Mouse (Mus musculus): ENCODE measurements around the gene Gm10428. TPM values are rescaled to one million over a fixed set of nuclear protein-coding genes. Genes with fewer than 3 reads are reported as not detected.

Gm10428 gene
- not detected for polyA plus RNA-seq (2014; fragmentation: Illumina TruSeq; extraction: RNeasy Lipid Tissue Mini Kit (QIAGEN cat#74804))

DNA sequence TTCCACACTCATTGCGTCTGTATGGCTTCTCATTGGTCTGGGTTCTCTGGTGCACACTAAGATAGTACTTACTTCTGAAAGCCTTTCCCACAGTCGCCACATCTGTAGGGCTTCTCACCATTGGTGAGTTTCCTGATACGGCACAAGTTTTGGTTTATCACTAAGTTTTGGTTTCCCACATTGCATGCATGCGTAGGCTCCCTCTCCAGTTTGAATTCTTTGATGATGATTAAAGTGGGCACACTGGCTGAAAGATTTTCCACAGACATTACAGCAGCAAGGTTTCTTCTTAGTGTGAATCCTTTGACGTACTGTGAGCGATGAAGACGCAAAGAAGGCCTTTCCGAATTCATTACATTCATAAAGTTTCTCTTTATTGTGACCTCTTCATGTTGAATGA is at the start of gene Gm10428:
Gene Gm10428 (plus strand): TSS at position 321 of the 400 bp plus-strand sequence.

DNA sequence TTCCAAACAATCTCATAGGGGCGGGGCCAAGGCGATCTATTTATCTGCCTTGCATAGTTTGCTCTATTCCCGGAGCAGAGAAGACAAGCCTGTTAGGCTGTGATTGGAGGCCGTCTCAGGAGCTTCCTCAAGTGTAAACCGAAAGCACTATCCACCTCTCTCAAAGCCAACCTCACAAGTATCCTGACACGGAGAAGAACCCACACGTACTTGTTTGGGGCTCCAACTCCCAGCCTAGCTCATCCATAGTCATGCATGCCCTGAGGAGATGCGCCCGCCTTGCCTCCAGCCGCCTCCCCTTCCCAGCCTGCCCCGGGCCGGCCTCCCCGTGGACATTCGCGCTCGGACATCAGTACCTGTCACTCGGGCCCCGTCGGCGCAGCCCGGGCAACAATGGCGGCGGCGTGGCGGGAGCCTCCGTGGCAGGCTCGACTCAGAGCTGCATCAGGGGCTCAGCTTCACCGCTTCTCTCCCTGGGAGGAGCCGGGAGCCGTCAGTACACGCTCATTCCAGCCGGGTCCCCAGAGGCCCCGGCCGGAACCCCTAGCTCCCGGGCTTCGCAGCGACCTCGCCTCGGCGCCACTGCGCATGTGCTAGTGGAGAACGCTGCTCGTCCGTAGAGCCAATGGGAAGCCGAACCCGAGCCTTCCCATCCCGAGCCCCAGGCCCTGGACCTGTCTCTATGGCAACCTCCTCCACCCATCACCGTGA is 21.4 kb upstream of the Gm10428 start, which contains the start of gene Zfp287:
Gene Zfp287 (minus strand): TSS at position 595 of the 711 bp plus-strand sequence.

DNA sequence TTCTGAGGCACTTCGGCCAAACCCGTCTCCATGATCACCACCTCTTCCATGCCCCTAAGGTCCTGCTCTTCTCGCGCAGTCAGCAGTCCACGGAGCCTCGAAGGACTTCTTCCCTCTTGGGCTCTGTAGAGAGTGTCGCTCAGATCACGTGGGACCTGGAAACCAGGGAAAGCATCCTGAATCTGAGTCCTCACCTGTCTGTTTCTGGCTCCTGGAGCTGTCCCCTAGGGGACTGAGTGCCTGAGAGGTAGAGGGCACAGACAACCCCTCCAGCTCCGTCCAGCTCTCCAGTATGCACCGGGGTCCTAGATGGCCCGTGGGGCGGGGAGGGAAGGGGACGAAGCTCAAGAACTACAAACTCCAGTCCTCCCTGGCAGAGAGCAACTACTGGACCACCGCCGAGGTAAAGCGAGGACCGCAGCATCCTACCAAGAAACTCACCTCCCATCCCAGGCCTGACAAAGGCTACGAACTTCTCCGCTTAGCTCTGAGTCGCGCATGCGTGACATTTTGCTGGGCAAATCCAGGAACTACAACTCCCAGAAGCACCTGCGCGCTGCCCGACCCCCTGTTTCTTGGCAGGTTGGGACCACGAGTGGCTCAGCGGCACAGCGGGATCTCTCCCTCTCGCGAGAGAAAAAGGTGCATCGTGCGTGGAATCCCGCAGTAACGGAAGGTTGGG is 36.2 kb downstream of the Gm10428 start, which contains the start of gene Zfp286:
Gene Zfp286 (minus strand): TSS at position 528 of the 682 bp plus-strand sequence.

Other genes starting within 250 kb of the Gm10428 start
- gene Cenpv, start 213.8 kb upstream of the Gm10428 start, polyA plus RNA-seq (2014; fragmentation: Illumina TruSeq; extraction: RNeasy Lipid Tissue Mini Kit (QIAGEN cat#74804)): 25.1 TPM
- gene Ubb, start 201.9 kb upstream of the Gm10428 start, polyA plus RNA-seq (2014; fragmentation: Illumina TruSeq; extraction: RNeasy Lipid Tissue Mini Kit (QIAGEN cat#74804)): 32.7 TPM
- 0.26 TPM for gene Trpv2, start 178.6 kb upstream of the Gm10428 start, polyA plus RNA-seq (2014; fragmentation: Illumina TruSeq; extraction: RNeasy Lipid Tissue Mini Kit (QIAGEN cat#74804))
- gene Lrrc75a, start 104.6 kb upstream of the Gm10428 start, polyA plus RNA-seq (2014; fragmentation: Illumina TruSeq; extraction: RNeasy Lipid Tissue Mini Kit (QIAGEN cat#74804)): 30.0 TPM
- gene Mmgt2, start 104.4 kb upstream of the Gm10428 start, polyA plus RNA-seq (2014; fragmentation: Illumina TruSeq; extraction: RNeasy Lipid Tissue Mini Kit (QIAGEN cat#74804)): 27.8 TPM
- gene Zfp287, start 21.2 kb upstream of the Gm10428 start, polyA plus RNA-seq (2014; fragmentation: Illumina TruSeq; extraction: RNeasy Lipid Tissue Mini Kit (QIAGEN cat#74804)): 5.9 TPM
- 7.2 TPM for gene Zfp286, start 36.4 kb downstream of the Gm10428 start, polyA plus RNA-seq (2014; fragmentation: Illumina TruSeq; extraction: RNeasy Lipid Tissue Mini Kit (QIAGEN cat#74804))
- gene Trim16, start 67.1 kb downstream of the Gm10428 start, polyA plus RNA-seq (2014; fragmentation: Illumina TruSeq; extraction: RNeasy Lipid Tissue Mini Kit (QIAGEN cat#74804)): 3.5 TPM
- gene Fbxw10, start 94.0 kb downstream of the Gm10428 start, polyA plus RNA-seq (2014; fragmentation: Illumina TruSeq; extraction: RNeasy Lipid Tissue Mini Kit (QIAGEN cat#74804)): 0.66 TPM
- 142 TPM for gene Tvp23b, start 126.4 kb downstream of the Gm10428 start, polyA plus RNA-seq (2014; fragmentation: Illumina TruSeq; extraction: RNeasy Lipid Tissue Mini Kit (QIAGEN cat#74804))
- not detected for gene Cdrt4, start 198.1 kb downstream of the Gm10428 start, polyA plus RNA-seq (2014; fragmentation: Illumina TruSeq; extraction: RNeasy Lipid Tissue Mini Kit (QIAGEN cat#74804))